Mouse (Mus musculus): ENCODE measurements at regions not wholly inside any gene's neighbourhood (a gene's known extent, or its start where the extent isn't known, plus 50 kb on each side); places are given as distances from the start of the nearest gene placed in this dataset.

GRCm38 (mm10) chr4:134990651-134991050, 60.0 kb downstream of the Syf2 start:
- Histone ChIP-seq H3K36me3 (no peaks in the 10 kb centered on the region), H3K4me1 (replicated peaks) (peaks cover 7% of the 10 kb centered on the region; the same call in 1 of the 2 replicates), H3K4me2 (no peak overlapping the region), H3K9ac (replicated peaks) (no peak overlapping the region), H3K4me3 (replicated peaks) (no peak overlapping the region), H3K27ac (no peak overlapping the region), H3K9me3 (no peaks in the 10 kb centered on the region), H3K27me3 (peaks cover 14% of the 10 kb centered on the region; the same call in 1 of the 2 replicates)
- no peak for ATAC-seq (ENCODE audit: insufficient number of reproducible peaks, insufficient read depth, low FRiP score, low TSS enrichment, low read depth)
- WGBS = 84% methylated on average over 11 of the region's 11 CpGs

GRCm38 (mm10) chr4:134993526-134994122, 62.9 kb downstream of the Syf2 start:
- peaks cover 14% of the 10 kb centered on the region; the same call in 1 of the 2 replicates for H3K27me3 ChIP-seq
- no peak overlapping the region for H3K27ac ChIP-seq
- no peak overlapping the region for H3K4me2 ChIP-seq
- no peak for ATAC-seq (ENCODE audit: insufficient number of reproducible peaks, insufficient read depth, low FRiP score, low TSS enrichment, low read depth)
- H3K4me1 ChIP-seq (replicated peaks) = peaks cover 7% of the 10 kb centered on the region
- WGBS = 63% methylated on average over 8 of the region's 8 CpGs
- H3K9me3 ChIP-seq = no peaks in the 10 kb centered on the region
- no peak overlapping the region for H3K4me3 ChIP-seq (replicated peaks)
- no peak overlapping the region for H3K9ac ChIP-seq (replicated peaks)
- H3K36me3 ChIP-seq = no peaks in the 10 kb centered on the region

- Histone ChIP-seq H3K27me3 (peaks cover 14% of the 10 kb centered on the region; the same call in 1 of the 2 replicates), H3K36me3 (no peaks in the 10 kb centered on the region), H3K4me3 (replicated peaks) (no peak overlapping the region), H3K4me2 (no peak overlapping the region), H3K9ac (replicated peaks) (no peak overlapping the region), H3K4me1 (replicated peaks) (peaks cover 7% of the 10 kb centered on the region), H3K27ac (no peak overlapping the region), H3K9me3 (no peaks in the 10 kb centered on the region)
- no peak for ATAC-seq (ENCODE audit: insufficient number of reproducible peaks, insufficient read depth, low FRiP score, low TSS enrichment, low read depth)
- 87% methylated on average over 2 of the region's 2 CpGs for WGBS
Measured at GRCm38 (mm10) chr4:134994205-134994604, 63.5 kb downstream of the Syf2 start.

GRCm38 (mm10) chr4:134994648-134995047, 64.0 kb downstream of the Syf2 start:
- Histone ChIP-seq H3K27me3 (peaks cover 14% of the 10 kb centered on the region; the same call in 1 of the 2 replicates), H3K36me3 (no peaks in the 10 kb centered on the region), H3K27ac (no peak overlapping the region), H3K4me3 (replicated peaks) (no peak overlapping the region), H3K4me2 (no peak overlapping the region), H3K4me1 (replicated peaks) (peaks cover 7% of the 10 kb centered on the region), H3K9me3 (no peaks in the 10 kb centered on the region), H3K9ac (replicated peaks) (no peak overlapping the region)
- WGBS = 90% methylated on average over 6 of the region's 6 CpGs
- no peak for ATAC-seq (ENCODE audit: insufficient number of reproducible peaks, insufficient read depth, low FRiP score, low TSS enrichment, low read depth)

- peaks cover 14% of the 10 kb centered on the region; the same call in 1 of the 2 replicates for H3K27me3 ChIP-seq
- no peak overlapping the region for H3K9ac ChIP-seq (replicated peaks)
- peaks cover 7% of the 10 kb centered on the region for H3K4me1 ChIP-seq (replicated peaks)
- no peak overlapping the region for H3K4me3 ChIP-seq (replicated peaks)
- ATAC-seq (ENCODE audit: insufficient number of reproducible peaks, insufficient read depth, low FRiP score, low TSS enrichment, low read depth) = no peak
- no peak overlapping the region for H3K4me2 ChIP-seq
- no peak overlapping the region for H3K27ac ChIP-seq
- 77% methylated on average over 13 of the region's 13 CpGs for WGBS
- H3K36me3 ChIP-seq = no peaks in the 10 kb centered on the region
- no peaks in the 10 kb centered on the region for H3K9me3 ChIP-seq
Measured at GRCm38 (mm10) chr4:134995052-134995451, 64.4 kb downstream of the Syf2 start.

- WGBS = 89% methylated on average over 6 of the region's 6 CpGs
- Histone ChIP-seq H3K27me3 (peaks cover 14% of the 10 kb centered on the region; the same call in 1 of the 2 replicates), H3K4me2 (no peak overlapping the region), H3K36me3 (no peaks in the 10 kb centered on the region), H3K4me3 (replicated peaks) (no peak overlapping the region), H3K4me1 (replicated peaks) (peaks cover 7% of the 10 kb centered on the region), H3K9me3 (no peaks in the 10 kb centered on the region), H3K9ac (replicated peaks) (no peak overlapping the region), H3K27ac (no peak overlapping the region)
- ATAC-seq (ENCODE audit: insufficient number of reproducible peaks, insufficient read depth, low FRiP score, low TSS enrichment, low read depth) = no peak
Measured at GRCm38 (mm10) chr4:134996121-134996520, 65.4 kb downstream of the Syf2 start.

GRCm38 (mm10) chr4:134997461-134998434, 67.0 kb downstream of the Syf2 start:
- Histone ChIP-seq H3K9me3 (no peaks in the 10 kb centered on the region), H3K4me2 (no peak overlapping the region), H3K27ac (no peak overlapping the region), H3K4me3 (replicated peaks) (no peak overlapping the region), H3K4me1 (replicated peaks) (peaks cover 21% of the 10 kb centered on the region), H3K27me3 (peaks cover 7% of the 10 kb centered on the region; the same call in 1 of the 2 replicates), H3K9ac (replicated peaks) (no peak overlapping the region), H3K36me3 (no peaks in the 10 kb centered on the region)
- WGBS = 90% methylated on average over 26 of the region's 26 CpGs
- ATAC-seq (ENCODE audit: insufficient number of reproducible peaks, insufficient read depth, low FRiP score, low TSS enrichment, low read depth) = no peak

- 60% methylated on average over 12 of the region's 12 CpGs for WGBS
Measured at GRCm38 (mm10) chr4:134998928-134999658, 68.4 kb downstream of the Syf2 start.

GRCm38 (mm10) chr4:135002091-135002925, 71.6 kb downstream of the Syf2 start:
- H3K9ac ChIP-seq (replicated peaks) = no peak overlapping the region
- WGBS = 27% methylated on average over 16 of the region's 16 CpGs

More at GRCm38 (mm10) chr4:134998928-134999658, 68.4 kb downstream of the Syf2 start:
- H3K9me3 ChIP-seq = no peaks in the 10 kb centered on the region
- no peak for ATAC-seq (ENCODE audit: insufficient number of reproducible peaks, insufficient read depth, low FRiP score, low TSS enrichment, low read depth)
- no peak overlapping the region for H3K27ac ChIP-seq
- H3K4me2 ChIP-seq = no peak overlapping the region
- H3K36me3 ChIP-seq = no peaks in the 10 kb centered on the region
- no peak overlapping the region for H3K9ac ChIP-seq (replicated peaks)
- peaks cover 26% of the 10 kb centered on the region for H3K4me1 ChIP-seq (replicated peaks)
- no peak overlapping the region for H3K4me3 ChIP-seq (replicated peaks)
- no peaks in the 10 kb centered on the region; the same call in 1 of the 2 replicates for H3K27me3 ChIP-seq

GRCm38 (mm10) chr4:135011365-135011764, 80.7 kb downstream of the Syf2 start:
- H3K4me2 ChIP-seq = no peak overlapping the region
- H3K4me1 ChIP-seq (replicated peaks) = peaks cover 25% of the 10 kb centered on the region
- H3K36me3 ChIP-seq = no peaks in the 10 kb centered on the region
- no peaks in the 10 kb centered on the region for H3K27me3 ChIP-seq
- no peak for ATAC-seq (ENCODE audit: insufficient number of reproducible peaks, insufficient read depth, low FRiP score, low TSS enrichment, low read depth)
- H3K4me3 ChIP-seq (replicated peaks) = no peak overlapping the region
- H3K9ac ChIP-seq (replicated peaks) = no peak overlapping the region
- 84% methylated on average over 6 of the region's 6 CpGs for WGBS
- no peak overlapping the region for H3K27ac ChIP-seq
- no peaks in the 10 kb centered on the region for H3K9me3 ChIP-seq

More at GRCm38 (mm10) chr4:135002091-135002925, 71.6 kb downstream of the Syf2 start:
- Histone ChIP-seq H3K4me2 (peak overlapping the region; percentile 28), H3K36me3 (no peaks in the 10 kb centered on the region), H3K9me3 (no peaks in the 10 kb centered on the region), H3K27ac (peak overlapping the region; percentile 93), H3K27me3 (no peaks in the 10 kb centered on the region; the same call in 1 of the 2 replicates), H3K4me3 (replicated peaks) (no peak overlapping the region), H3K4me1 (replicated peaks) (peaks cover 23% of the 10 kb centered on the region)
- peak; percentile 84 for ATAC-seq (ENCODE audit: insufficient number of reproducible peaks, insufficient read depth, low FRiP score, low TSS enrichment, low read depth)
